Mouse (Mus musculus) CD8-positive naive resting alpha-beta T cell, adult 2 months (primary cell): ENCODE results near the gene Frmpd4.

ENCODE experiments used
- DNase-seq, 2 experiments: peaks; one replicate each; pipeline ENCODE4 v3.0.0; 2022; ENCODE audit warnings: low read depth in 2 of 2, low spot score in 2 of 2

Gene Frmpd4

DNA sequence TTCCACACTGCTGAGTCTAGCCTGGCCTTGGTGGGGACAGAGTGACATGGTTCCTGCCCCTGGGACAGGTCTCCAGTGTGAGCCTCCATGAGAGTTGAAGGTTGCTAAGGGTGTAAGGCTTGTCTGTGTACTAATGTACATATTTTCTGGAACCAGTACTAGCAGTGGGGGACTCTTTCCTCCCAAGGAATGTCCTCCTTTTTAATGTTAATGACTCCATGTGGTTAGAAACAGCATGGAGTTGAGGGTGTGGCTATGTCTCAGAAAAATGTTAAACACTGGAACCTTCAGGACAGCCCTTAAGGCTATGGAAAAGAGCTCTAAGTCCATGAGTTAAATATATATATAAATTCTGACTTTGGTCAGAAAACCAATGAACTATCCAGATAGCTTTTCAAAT lies 436.0 kb downstream of the Frmpd4 start:
- DNase-seq: no peak

DNA sequence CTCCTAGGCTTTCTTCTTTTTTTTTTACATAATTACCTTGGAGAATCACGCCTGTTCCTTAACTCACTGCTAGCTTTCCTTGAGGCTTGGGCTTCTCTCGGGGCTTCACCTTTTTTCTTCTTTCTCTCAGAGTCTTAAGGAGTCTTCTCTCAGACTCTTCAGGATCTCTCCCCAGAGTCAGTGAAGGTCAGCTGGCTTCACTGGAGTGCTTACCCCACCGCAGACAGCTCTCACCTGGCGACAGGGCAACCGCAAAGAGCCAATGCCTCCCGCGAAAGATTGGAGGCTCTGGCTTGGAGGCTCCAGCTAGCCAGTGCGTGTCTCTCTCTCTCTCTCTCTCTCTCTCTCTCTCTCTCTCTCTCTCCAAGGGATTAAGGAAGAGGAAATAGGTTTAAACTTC lies 453.0 kb downstream of the Frmpd4 start:
- DNase-seq: no peak

DNA sequence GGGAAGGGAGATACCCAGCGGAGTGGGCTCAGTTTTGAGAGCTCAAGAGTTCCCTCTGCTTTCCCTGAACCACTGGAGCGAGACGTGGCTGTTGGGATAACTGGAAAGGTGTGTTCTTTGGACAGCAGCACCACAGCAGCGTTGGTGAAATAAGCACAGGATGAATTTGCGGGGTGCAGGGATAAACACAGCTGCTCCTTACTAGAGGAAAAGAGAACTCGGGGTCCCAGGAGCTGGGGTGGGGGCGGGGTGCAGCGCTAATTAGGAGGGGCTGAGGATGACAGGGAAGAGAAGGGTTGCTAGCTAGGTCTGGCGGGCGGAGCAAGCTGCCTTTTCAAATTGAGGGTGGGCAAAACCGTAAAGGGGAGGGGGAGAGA lies 453.5 kb downstream of the Frmpd4 start:
- DNase-seq: no peak

DNA sequence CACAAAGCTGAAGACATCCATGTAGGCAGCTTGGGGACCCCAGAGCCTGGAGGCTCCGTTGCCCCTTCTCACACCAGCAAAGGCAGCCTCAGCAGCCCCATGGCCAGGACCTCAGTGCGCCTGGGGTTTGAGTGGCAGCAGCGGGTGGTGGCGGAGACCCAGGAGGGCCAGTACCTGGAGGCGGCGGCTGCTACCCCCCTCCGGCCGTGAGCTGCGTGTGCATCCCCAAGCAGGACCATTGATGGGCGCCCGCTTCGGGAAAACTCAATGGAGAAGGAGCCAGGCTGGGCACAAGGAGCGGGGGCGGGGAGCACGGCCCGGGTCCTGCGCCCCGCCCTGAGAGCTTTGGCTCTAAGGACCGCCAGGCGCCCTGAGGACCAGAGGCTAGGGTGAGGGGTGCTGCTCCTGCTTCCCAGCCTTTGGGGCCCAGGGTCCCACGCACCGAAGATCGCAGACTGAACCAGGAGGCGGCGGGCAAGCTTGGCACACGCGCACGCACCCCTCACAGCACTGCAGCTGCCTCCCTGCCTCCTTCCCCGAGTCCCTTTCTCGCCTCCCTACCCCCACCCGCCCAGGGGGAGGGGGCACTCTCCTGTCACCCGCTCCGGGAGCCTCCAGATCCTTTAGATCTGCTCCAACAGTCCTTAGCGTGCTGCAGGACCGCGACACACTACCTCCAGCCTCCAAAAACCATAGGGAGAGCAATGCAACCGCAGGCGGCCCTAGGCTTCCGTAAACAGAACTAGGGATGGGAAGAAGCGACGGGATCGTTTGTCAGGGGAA lies 454.0 kb downstream of the Frmpd4 start:
- DNase-seq: no peak

DNA sequence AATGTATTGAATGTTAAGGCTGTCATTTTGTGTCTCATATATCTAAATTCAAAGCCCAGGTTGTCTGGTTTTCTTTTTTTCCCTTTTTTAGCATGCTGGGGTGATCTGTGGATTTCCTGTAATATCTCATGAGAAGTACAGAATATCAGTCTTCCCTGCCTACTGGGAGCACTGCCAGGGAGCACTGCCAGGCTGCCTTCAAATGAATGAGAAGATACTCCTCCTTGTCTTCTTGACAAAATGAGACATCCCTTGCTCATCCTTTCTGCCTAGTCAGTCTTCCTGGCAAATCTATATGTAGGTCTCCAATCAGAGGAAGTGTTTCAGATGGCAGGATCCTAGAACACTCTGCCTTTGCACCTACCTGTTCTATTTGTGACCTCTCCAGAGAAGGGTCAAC lies 535.4 kb downstream of the Frmpd4 start:
- no peak for DNase-seq

DNA sequence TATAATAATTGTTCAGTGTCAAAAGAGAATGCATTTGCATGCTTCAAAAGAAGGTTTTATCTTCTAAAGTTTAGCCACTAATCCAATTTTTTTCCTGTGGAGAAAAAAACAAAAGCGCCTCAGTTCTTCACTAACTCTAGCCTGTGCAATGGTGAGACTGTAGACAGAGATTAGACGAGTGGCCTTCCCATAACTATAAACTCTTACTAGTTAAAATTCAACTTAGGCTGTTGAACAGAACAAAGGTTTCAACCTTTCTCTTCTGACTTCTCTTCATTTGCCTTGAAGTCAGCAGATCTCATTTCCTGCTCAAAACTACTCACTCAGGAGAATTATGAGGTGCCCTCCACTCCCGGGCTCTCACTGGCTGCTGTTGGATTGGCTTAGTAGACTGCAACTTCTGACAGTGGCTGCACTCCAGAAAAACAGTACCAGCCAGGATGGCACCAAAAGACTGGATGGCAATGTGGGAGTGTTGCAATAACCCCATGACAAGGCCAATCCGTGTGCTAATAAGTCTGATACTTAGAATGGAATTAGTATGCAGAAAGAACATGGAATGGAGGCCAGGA lies 556.4 kb downstream of the Frmpd4 start:
- DNase-seq: no peak

DNA sequence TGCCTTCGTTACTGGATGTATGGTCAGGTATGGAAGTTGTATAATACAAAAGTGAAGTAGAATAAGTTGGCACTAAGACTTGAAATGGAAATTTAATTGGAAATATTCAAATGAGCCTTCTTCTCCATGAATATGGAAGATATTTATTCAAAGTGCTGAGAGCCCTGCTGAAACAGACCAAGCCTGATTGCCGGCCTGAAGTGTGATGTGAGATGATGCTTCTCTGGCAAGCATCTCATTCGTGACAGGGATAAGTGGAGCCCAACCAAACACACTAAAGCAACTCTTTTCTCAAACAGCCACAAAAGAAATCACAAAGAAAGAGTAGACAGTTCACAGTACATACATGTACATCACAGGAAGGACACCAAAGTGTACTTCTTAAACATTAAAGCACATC lies 559.2 kb downstream of the Frmpd4 start:
- DNase-seq: no peak

DNA sequence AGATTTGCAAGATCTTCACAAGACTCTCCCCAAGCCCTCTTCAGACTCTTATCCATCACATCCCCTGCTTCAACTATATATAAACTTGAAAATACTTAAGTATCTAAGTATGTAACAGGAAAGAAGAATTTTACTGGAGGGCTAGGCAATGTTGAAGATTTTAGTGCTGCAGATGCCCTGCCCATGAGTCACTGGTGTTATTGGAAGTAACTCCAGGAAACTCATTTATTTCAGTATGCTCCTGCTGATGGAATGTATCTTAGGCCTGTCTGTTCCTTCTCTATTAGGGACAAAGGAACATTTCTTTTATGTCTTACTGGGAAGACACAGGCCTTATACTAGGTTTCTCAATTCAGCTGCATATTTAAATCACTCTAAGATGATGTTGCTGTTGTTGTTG lies 592.2 kb downstream of the Frmpd4 start:
- DNase-seq: no peak

DNA sequence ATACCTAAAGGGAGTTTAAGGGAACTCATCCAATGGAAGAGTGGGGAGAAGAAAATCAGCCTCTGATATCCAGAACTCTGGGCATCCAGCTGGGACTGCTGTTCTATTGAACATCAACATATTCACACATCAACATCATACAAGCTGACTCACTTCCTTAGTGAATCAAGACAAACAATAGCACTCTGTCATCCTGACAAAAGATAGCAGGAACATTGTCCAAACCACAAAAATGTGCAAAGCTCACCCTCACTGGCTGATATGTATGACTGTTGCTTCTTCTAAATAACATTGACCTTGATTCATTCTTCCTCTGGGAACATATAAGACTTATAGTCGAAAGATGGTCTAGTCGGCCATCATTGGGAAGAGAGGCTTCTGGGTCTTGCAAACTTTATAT lies 625.8 kb downstream of the Frmpd4 start:
- no peak for DNase-seq

DNA sequence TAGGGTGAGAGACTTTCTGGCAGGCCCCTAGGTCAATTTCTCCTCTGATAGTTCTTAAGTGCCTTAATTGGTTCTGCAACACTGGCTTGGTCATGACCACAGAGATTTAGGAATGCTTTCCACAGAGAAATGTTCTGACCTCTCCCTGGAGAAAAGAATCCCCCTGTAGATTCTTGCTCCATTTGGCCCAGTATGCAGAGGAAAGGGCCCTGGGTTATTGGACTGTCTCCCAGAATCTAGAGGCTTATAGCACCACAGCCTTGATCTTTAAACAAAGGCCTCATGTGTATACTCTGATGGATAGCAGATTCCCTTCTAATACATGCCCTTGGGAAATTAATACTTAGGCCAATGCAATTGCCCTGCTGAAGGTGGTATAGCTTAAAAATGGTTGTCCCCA lies 667.5 kb downstream of the Frmpd4 start:
- DNase-seq: no peak

DNA sequence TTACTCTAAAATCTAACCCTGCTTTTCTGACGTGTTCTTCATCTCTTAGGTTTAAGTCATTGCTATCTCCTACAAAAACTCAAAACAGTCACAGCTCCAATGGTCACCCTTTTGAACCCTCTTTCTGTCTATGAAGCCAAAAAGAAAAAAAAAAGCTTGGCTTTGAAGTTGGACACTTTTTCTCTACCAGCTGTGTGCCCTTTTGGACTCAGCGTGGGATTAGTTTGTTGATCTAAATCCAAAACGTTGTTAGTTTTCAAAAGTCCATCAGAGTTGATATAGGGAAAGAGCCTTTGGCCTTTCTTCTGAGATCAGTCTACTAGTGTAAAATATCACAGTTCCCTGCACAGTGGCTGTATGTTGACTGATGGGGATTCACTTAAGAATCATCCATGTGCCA lies 676.0 kb downstream of the Frmpd4 start:
- no peak for DNase-seq

DNA sequence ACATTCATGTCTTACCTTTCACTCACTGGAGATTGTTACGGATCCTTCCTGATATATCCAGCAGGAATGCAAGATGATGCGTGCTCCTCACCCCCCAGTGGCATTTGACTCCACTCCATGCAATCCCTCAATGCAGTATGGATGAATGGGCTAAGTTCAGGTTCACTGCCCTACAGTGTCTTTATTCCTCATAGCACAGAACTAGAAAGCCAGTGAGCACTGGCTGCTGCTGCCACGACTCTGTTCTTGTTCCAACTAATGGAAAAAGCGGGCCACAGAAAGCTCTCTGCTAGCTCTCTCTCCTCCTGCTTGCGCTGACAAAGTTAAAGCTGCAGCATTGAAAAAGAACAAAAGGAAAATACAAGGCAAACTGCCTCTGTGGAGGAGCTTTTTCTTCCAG lies 722.2 kb downstream of the Frmpd4 start:
- DNase-seq: no peak

DNA sequence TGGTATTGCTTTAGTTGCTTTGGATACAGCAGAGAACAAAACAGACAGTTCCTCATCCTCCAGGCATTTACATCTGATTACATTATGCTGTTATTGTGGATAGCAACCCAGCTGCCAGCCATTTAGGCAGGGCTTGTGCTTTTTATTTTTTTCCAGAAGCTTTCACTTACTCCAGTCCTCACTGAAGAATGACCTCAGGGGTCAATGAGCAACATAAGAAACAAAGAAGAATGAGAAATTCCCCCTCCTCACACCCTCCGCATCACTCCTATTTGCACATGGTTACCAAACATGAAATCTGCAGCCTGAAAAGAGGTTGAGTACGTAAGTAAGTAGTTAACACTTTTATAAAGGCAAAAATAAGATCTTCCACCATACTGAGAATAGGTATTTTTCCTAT lies 744.5 kb downstream of the Frmpd4 start:
- no peak for DNase-seq

DNA sequence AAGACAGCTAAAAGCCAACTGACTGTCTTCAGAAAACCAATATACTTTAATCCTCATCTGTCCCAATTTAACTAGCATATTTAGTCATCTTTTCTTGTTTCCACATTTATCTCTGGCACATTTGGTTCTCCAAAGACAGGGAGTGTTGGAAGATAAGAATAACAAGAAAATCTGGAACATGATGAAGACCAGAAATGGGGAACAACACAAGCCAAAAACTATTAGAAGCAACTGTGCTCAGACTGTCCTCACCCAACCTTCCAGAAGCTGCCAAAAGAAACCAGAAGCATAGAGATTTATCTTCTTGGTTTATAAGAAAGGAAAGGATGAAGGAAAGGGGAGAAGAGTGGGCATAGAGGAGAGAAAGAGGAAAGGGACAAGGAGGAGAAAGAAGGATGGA lies 748.6 kb downstream of the Frmpd4 start:
- no peak for DNase-seq

DNA sequence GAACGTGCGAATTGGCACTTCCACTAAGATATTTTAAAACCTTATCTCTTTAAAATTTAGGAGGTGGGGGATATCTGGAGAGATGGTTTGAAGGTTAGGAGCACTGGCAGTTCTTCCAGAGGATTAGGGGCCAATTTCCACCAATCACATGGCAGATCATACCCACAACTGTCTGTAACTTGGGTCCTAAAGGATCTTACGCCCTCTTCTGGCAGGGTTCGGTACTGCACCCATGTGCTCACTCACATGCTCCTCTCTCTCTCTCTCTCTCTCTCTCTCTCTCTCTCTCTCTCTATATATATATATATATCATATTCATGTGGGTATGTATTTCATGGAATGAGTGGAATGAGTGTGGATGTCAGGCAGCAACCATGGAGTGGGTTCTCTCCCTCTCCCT lies 759.7 kb downstream of the Frmpd4 start:
- peak in 1 of 2 experiments; percentile 3 for DNase-seq

DNA sequence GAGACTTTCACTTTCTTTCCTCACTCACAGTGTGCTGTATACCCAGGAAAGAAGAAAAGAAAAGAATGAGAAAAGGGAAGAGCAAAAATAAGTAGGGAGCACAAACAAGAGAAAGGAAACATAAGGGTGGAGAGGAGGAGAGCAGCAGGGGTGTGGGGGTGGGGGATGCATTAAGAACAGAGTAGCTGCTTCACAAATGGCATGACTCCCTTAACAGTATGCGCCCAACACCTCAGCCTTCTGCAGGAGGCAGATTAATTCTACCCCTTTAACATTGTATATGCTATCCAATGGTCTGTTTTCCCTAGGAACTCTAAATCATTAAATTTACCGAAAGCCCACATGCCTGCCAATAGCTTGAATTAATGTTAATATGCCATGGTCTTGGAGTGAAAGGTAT lies 766.9 kb downstream of the Frmpd4 start:
- DNase-seq: no peak

DNA sequence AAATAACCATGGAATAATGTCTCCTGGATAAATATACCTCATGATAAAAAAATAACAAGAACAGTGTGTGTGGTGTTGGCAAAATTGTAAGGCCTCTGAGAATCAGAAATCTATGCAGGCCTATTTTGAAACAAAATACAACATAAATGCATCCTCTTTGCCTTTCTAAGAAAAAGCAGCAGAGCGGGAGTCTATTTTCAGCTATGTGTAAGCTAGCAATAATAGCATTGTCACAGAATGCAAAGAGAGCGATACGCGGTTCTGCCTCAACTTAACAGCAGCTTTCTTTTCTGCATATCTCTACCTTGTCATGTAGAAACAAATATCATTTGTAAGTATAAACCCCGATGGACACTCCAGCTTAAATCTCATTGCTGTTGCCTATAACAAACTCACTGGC lies 768.5 kb downstream of the Frmpd4 start:
- DNase-seq: no peak

DNA sequence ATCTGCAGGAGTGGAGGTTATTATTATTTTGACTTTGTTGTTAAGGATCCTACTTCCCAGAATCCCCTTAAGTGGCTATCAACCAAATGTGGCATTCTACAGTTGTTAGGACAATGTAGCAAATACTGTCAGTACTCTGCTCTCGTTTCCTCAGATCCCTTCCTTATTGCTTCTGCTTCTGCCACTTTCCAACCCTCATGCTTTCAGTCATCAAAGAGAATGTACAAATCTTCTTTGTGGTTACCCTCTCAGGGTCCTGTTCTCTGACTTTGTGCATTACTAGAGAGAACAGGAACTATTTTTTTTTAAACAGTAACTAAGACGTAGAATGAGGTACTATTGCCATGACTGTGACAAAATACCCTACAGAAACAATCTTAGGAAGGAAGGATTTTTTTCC lies 788.3 kb downstream of the Frmpd4 start:
- no peak for DNase-seq

DNA sequence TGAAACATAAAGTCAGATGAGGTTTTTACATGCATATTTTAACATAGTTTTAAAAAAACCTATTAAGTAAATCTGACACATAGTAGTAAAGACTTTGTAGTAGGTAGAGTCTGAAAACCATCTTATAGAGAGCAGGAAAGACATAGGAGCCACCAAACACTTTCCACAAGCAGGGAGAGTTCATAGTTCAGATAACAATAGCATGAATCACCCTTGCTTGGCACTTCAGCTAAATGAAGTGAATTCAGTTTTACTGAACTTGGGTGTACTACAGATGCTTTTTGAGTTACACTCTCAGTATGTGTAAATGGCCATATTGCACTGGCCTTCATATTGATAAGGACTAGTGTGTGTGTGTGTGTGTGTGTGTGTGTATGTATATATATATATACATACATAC lies 793.5 kb downstream of the Frmpd4 start:
- DNase-seq: no peak

DNA sequence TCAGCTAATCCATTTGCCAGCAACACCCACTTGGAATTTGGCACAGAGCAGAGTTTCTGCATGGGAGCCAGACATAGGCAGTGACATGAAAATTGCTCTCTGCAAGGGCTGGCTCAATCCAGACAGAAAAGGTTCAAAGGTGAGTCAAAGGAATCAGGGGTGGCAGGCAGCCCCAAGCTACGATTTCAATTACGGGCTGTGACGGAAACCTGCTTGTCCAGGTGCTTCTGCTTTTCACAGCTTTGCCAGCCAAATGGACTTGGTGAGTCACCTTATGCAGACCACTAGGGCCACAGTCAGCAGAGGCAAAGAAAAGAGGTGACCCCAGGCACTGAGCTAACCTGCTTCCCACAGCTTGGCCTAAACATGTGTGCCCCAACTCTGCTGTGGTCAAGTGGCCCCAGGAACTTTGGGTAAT lies 857.5 kb downstream of the Frmpd4 start:
- no peak for DNase-seq

DNA sequence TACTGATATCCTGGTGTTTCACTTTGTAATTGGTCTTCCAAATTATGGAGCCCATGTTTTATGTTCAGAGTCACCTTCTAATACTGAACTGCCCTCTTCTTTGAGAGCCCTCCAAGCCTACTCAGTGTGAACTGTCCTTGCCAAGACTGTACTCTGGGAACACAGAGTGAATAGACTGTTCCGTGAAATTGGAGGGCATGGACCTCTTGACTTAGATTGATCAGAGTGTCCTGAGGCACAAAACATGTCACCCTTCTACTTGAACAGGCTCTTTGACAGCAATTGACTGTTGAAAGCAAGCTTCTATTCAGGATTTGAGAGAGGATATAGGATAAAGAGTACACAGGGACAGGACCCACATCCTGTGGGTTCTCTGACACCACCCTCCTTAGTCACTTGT lies 857.9 kb downstream of the Frmpd4 start:
- DNase-seq: no peak

DNA sequence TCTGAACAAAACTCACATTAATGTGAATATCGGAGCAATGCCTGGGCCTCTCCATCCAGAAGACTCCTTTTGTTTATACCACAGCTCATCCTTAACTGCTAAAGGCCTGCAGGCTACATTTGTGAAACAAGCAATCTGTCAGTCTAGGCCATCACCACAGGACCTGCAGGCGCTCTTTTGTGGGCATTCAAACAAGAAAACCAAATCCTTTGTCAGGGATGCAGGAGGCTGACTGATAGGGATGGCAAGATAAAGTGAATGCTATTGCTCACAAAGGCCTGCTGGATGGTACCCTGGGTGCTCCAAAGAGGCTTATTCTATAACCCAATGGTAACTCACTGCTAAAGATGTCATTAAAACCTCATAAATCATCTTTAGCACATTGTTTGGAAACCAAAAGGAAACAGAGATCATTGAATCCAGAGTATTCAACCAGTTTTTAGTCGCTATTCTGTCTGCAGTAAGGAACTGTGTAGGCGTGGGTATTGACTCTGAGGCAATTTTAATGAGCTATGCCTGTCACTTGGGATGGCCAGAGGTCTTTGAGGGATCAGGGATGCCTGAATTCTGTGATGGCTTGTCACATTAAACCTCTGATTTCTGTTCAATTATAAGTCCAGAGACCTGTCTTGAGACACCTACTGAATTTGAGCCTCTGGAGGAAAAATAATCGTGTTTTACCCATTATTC lies 922.1 kb downstream of the Frmpd4 start:
- no peak for DNase-seq

DNA sequence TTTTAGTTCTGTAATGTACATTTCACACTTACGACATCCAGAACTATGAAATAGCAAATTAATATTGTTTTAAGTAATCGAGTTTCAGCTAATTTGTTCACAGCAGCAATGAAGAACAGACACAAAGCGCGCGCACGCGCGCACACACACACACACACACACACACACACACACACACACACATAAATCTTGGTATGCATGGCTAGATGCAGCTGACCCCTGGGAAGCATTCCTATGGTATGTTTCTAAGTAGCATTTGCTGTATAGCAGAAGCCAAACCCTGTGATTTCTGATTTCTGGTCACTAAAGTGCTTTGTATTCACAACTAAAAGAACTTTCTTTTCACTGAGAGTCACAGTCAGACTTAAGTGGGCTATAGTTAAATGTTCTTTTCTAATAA lies 922.8 kb downstream of the Frmpd4 start:
- DNase-seq: no peak
